Mouse (Mus musculus): ENCODE measurements around the gene Phlpp2.

The Phlpp2 gene

DNA sequence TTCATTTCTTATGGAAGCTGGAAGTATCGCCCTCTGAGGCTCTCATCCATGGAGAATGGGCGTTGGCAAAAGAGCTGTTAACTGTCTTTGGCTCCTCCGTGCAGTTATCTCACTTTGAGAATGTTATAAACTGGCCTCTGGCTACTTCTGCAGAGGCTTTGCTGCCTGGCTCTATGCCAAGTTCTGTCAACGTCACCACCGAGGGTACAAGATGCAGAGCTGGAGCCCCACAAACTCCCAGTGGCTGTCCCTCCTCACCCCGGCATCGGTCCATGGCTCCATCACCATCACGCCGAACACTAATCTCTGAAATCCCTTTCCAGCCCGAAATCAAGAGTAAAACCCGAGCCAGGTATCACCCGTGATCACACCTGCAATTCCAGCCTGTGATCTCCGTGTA lies 95.1 kb downstream of the Phlpp2 start:
- DNase-seq = no peak

GRCm38 (mm10) chr8:109964106-109964505 lies 95.8 kb downstream of the Phlpp2 start:
- no peak for DNase-seq

DNA sequence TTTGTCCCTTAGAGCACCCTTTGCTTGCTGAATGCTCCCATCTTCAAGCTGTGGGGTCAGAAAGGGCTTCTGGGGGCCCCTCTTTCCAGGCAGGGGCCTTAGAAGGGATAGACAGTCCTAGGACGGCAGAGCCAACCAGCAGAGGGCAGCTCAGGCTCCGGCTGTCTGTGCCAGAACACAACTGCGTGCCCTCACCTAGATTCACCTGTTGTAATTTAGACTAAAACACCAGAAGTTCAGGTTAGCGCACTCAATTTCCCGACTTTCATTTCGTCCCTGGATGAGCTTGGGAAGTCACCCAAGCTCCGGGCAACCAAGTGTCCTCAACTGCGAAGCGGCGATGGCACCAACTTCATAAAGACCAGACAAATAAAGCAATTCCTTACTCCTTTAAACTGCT lies 100.5 kb downstream of the Phlpp2 start:
- no peak for DNase-seq

DNA sequence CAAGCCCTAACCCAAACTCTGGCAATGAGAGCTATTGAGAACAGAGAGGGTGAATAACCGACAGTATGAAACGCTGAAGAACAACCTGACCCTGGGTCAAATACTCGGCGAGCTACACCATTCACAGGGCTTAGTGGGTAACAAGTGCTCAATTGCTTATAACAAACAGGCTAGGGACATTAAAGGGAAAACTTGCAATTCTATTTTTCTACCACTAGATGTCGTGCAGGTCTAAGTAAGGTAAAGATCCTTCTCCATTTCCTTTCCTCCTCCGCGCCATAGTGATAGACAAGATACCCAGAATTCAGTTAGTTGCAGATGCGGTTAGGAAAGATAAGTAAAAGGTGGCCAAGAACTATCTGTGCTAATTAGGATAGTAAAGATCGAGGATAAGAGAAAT lies 102.0 kb downstream of the Phlpp2 start:
- no peak for DNase-seq

DNA sequence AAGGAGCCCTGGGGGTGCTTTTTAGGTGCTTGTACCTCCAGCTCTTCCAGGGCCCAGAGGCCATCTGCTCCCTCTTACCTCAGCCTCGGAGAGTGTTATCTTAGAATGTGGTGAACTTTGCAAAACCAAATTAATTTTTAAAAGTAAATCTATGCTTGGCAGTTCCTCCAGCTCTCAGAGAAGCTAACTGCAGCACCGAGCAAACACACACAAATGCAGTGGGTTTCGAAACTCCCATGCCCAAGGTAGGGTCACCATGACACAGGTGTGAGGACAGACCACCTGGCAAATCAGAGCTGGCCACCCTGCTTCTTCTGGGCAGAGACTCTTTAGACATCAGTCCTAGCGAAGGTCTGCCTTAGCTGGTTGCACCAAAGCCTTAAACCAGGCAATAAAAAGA lies 104.6 kb downstream of the Phlpp2 start:
- DNase-seq = no peak

GRCm38 (mm10) chr8:109979339-109979738 lies 111.0 kb downstream of the Phlpp2 start:
- no peak for DNase-seq

DNA sequence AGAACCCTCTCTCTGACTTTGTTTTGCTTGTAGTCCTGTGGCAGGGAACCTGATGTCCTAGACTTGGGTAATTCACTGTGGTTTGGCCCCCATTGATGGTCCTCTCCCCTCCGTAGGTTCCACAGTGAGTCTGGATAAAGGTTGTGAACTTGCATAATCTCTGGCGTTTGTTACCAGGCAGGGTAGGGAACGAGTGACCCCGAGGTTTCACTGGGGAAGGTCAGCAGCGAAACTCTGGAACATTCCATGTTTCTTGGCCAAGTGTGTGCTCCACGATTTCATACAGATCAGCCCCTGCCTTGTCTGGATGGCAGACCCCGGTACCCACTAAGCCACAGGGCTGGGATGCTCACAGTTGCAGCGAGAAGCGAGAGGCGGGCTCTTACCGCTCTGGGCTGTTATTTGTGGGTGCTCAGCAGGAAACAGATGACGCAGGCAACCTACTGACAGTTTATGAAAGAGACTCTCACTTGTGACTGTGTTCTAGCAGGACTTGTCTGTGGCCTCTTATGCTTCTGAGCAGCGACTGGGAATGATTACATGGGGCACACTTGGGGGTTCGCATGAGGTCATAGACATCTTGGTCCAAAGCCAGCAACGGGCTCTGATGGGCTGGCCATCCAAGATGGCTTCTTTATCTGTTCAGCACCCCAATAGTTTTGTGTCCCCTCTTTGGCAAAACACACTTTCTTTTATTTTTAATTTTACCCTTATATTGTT lies 114.2 kb downstream of the Phlpp2 start:
- peak; percentile 40 for DNase-seq

DNA sequence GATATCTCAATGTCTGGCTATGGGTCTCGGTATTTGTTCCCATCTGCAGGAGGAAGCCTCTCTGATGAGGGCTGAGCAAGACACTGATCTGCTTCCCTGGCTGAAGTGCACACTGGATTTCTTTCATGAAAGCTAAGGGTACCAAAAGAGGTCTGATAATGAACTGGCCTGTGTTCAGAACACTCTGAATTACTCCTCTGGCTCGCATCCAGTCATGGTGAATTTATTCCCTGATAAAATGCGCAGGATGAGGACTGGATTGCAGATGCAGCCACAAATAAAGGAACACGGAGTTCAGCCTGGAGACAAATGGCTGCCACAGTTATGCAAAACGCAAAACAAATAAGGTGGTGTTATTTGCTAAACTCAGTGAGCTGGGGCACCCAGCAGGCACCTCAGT lies 115.6 kb downstream of the Phlpp2 start:
- DNase-seq = no peak

- no peak for DNase-seq
Measured at GRCm38 (mm10) chr8:109986384-109986783, 118.0 kb downstream of the Phlpp2 start.

DNA sequence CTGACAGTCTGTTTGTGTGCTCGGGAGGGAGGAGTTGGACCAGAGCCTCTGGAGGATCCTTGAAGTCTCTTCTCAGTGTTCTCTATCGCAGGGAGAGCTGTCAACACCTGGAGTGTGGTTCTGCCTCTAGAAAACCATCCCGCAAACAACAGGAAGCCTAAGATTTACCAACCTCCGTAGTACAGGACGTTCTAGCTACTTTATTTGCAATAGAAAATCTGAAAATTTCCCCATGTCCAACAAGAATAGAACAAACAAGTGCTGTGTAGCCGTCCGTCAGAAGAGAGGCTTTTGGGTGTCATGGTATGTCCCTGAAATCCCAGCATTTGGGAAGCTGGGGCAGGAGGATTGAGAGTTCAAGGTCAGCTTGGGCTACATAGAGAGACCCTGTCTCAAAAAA lies 119.4 kb downstream of the Phlpp2 start:
- no peak for DNase-seq

DNA sequence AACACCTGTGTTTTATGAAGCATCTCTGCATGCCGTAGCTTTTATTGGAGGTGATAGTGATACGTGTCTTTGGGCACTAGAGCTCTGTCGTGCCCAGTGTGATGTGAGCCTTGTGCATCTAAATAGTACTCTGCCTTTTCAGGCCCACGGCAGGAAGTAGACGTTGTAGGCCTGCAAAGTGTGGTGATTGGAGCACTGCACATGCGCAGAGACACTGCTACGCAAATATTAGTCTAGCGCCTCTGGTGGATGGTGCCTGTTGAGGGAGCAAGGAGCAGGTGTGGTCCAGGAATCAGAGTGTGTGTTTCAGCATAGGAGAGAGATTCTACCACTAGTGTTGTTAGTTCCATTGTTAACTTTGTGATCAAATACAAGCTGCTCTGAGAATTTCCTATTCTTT lies 120.8 kb downstream of the Phlpp2 start:
- no peak for DNase-seq

- no peak for DNase-seq
Measured at GRCm38 (mm10) chr8:109990224-109990623, 121.9 kb downstream of the Phlpp2 start, which contains the start of gene Tat. Gene Tat, plus strand, starts transcription at chr8:109990437.

DNA sequence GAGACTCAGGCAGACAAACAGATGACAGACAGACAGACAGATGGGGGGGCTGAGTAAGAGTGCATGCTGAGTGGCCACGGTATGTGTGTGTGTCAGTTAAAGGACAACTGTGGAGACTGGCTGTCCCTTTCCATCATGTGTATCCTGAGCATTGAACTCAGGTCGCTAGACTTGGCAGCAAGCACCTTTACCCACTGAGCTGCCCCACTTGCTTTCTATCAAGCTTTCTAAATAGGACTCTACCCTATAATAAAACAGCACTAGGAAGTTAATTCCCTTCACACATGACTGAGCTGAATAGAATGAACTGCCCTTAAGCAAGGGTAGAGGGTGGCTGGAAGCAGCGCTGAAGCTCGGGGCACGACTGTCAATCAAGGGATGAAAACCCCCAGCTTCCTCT lies 123.8 kb downstream of the Phlpp2 start:
- no peak for DNase-seq

DNA sequence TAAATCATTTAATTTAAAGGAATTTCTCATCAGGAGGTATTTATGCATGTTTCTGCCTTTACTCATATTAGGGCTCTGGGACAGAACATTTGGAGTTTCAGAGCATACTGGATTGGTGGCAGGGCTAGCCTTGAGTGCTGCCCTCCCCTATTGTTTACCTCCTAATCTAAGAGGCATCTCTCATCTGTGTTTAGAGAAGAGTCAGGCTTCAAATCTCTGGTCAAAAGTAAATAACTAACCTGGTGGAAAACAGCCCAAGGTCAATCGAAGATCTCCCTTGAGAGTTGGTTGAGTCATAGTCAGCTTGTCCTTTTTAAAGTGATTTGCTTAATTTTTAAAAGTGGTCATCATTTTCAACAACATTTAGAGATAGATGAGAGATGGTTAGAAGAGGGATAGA lies 124.6 kb downstream of the Phlpp2 start:
- no peak for DNase-seq

Measured in thymus, postnatal 4 days (tissue).